Mouse (Mus musculus): ENCODE data around the gene Limch1. TPM values are rescaled to one million over a fixed set of nuclear protein-coding genes. Genes with fewer than 3 reads are reported as not detected.

The Limch1 gene
- polyA plus RNA-seq, 1 experiment from 2014 or later: 368 TPM

DNA sequence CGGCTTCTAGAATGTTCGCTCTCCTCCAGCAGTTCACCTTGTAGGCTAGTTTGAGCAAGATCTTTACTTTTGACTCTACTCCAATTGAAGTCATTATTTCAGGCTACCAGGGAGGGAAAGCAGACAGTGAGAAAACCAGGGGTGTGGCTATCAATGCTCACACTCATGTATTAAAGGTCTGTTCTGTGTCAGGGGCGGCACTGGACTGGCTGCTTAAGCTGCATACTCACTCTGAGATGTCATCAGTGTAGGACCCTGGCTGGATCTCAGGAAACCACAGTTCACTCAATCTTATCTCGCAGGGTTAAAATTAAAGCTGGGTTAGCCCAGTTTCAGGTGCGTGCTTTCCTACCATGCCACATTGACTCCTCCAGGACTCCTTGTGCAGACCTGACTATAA, 142.4 kb downstream of the Limch1 start:
- H3K9ac ChIP-seq (replicated peaks; ENCODE audit: low read depth): no peak overlapping the region
- no peaks in the 10 kb centered on the region for H3K9me3 ChIP-seq (ENCODE audit: low read length)
- no peak for DNase-seq (ENCODE audit: low spot score)
- 73% methylated on average over 5 of the region's 5 CpGs for WGBS
- no peaks in the 10 kb centered on the region for H3K27me3 ChIP-seq (replicated peaks; ENCODE audit: insufficient read depth, low read length)
- H3K4me1 ChIP-seq (ENCODE audit: insufficient read depth, low read depth, low read length): no peaks in the 10 kb centered on the region
- TF ChIP-seq EP300 (IDR thresholded peaks at IDR 0.05) (no peak), CTCF (IDR thresholded peaks at IDR 0.05) (no peak)
- H3K27ac ChIP-seq (ENCODE audit: low read length): peak overlapping the region; percentile 51
- no peak overlapping the region for H3K4me2 ChIP-seq (replicated peaks; ENCODE audit: low read depth, low read length)
- no peak overlapping the region for H3K4me3 ChIP-seq (ENCODE audit: low read depth, low read length)
- H3K36me3 ChIP-seq (ENCODE audit: insufficient read depth, low read length): no peaks in the 10 kb centered on the region
- no peak for ATAC-seq

DNA sequence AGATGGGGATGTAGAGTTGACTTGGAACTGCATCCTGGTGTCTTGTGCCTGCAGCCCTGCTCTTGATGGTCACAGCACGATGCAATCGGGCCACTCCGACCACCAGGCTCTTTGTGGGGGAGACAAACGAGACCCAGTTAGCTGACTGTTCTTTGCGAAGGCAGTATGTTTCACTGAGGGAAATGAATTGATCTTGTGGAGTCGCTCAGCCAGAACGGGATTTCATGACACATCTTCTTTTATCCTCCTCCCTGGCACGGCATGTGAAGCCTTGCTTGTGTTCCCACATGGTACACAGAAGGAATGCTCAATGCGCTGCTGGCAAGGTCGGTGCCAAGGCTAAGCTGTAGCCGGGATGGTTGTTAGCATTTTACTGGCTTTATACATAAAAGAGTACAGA, 143.7 kb downstream of the Limch1 start:
- ATAC-seq: no peak

DNA sequence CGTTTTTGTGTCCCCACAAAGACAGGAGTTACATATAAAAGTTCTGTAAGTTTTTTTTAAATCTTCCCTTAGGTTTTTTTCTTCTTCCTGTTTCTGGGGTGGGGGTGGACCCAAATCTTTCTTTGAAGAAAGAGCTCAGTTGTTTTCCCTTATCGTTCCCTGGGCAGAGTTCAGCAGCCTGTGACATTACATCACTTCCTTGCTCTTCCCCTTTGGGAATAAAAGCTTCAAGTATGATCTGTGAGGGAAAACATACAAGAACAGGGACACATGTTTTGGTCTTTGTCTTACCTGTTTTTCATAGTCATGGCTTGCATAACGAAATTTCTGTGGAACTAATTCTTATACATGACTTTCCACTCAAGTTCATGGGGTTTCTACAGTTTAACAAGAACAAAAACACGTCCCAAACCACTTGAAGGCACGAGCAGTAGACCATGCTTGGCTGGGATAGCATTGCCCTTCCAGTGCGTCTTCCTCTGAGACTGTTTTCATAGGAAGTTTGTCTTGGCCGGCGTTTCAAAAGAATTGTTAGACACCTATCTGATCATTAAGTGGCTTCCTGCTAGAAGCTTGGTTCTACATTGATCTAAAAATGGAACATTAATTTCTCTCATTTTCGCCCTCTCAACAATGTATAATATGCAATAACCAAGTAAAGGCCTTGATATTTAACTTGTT, 150.0 kb downstream of the Limch1 start:
- no peak overlapping the region for H3K9ac ChIP-seq (replicated peaks; ENCODE audit: low read depth)
- H3K27ac ChIP-seq (ENCODE audit: low read length): no peak overlapping the region
- TF ChIP-seq EP300 (IDR thresholded peaks at IDR 0.05) (no peak), CTCF (IDR thresholded peaks at IDR 0.05) (no peak)
- WGBS: 49% methylated on average over 9 of the region's 9 CpGs
- no peaks in the 10 kb centered on the region for H3K9me3 ChIP-seq (ENCODE audit: low read length)
- no peaks in the 10 kb centered on the region for H3K36me3 ChIP-seq (ENCODE audit: insufficient read depth, low read length)
- H3K4me3 ChIP-seq (ENCODE audit: low read depth, low read length): no peak overlapping the region
- DNase-seq (ENCODE audit: low spot score): no peak
- no peak overlapping the region for H3K4me2 ChIP-seq (replicated peaks; ENCODE audit: low read depth, low read length)
- ATAC-seq: no peak
- H3K27me3 ChIP-seq (replicated peaks; ENCODE audit: insufficient read depth, low read length): no peaks in the 10 kb centered on the region
- no peaks in the 10 kb centered on the region for H3K4me1 ChIP-seq (ENCODE audit: insufficient read depth, low read depth, low read length)

More for the DNA sequence above, 143.7 kb downstream of the Limch1 start:
- Histone ChIP-seq H3K4me3 (ENCODE audit: low read depth, low read length) (no peak overlapping the region), H3K4me1 (ENCODE audit: insufficient read depth, low read depth, low read length) (no peaks in the 10 kb centered on the region), H3K27ac (ENCODE audit: low read length) (no peak overlapping the region), H3K27me3 (replicated peaks; ENCODE audit: insufficient read depth, low read length) (no peaks in the 10 kb centered on the region), H3K9ac (replicated peaks; ENCODE audit: low read depth) (no peak overlapping the region), H3K36me3 (ENCODE audit: insufficient read depth, low read length) (no peaks in the 10 kb centered on the region), H3K9me3 (ENCODE audit: low read length) (no peaks in the 10 kb centered on the region), H3K4me2 (replicated peaks; ENCODE audit: low read depth, low read length) (no peak overlapping the region)
- DNase-seq (ENCODE audit: low spot score): no peak
- 87% methylated on average over 11 of the region's 11 CpGs for WGBS
- TF ChIP-seq EP300 (IDR thresholded peaks at IDR 0.05) (no peak), CTCF (IDR thresholded peaks at IDR 0.05) (no peak)

DNA sequence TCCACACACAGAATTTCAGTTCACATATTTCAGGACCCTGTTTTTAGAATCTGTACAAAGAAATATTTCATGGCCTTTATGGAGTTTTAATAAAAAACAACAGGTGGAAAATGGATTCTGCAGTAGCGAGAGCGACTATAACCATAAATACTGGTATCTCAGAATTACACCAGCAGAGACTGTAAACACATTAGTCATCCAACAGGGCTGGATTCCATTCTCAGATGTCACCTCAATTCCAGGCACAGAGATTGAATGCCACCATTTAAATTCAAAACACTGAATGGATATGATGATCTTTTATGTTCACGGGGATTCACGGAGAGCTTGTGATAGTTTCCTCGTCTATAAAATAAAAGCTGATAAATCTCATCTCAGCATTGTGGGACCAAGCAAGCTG, 152.0 kb downstream of the Limch1 start:
- WGBS: 81% methylated on average over 5 of the region's 5 CpGs
- Histone ChIP-seq H3K9ac (replicated peaks; ENCODE audit: low read depth) (no peak overlapping the region), H3K4me2 (replicated peaks; ENCODE audit: low read depth, low read length) (no peak overlapping the region), H3K9me3 (ENCODE audit: low read length) (no peaks in the 10 kb centered on the region), H3K36me3 (ENCODE audit: insufficient read depth, low read length) (no peaks in the 10 kb centered on the region), H3K4me1 (ENCODE audit: insufficient read depth, low read depth, low read length) (no peaks in the 10 kb centered on the region), H3K27ac (ENCODE audit: low read length) (no peak overlapping the region), H3K4me3 (ENCODE audit: low read depth, low read length) (no peak overlapping the region), H3K27me3 (replicated peaks; ENCODE audit: insufficient read depth, low read length) (no peaks in the 10 kb centered on the region)
- ATAC-seq (no peak), DNase-seq (ENCODE audit: low spot score) (no peak)
- no peak for TF ChIP-seq CTCF (IDR thresholded peaks at IDR 0.05)
- TF ChIP-seq EP300 (IDR thresholded peaks at IDR 0.05): no peak

DNA sequence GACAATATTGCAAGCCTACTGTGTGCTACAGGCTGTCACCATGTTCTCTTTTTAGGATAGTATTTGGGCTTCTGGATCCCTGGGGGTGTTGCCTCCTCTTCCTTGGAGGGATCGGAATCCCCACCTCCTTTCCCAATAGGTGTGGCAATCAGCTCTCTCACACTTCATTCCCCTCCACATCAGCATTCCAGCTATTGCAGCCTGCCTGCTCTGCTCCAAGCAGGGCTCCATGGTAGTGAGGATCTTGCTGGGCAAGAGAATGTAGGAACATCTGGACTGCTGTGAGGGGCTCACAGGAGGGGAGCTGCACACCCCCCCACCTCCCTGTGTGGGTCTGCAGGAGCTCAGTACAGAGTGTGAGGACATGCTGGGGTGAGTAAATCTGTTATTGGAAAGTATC, 152.6 kb downstream of the Limch1 start:
- peak; percentile 85 for DNase-seq (ENCODE audit: low spot score)
- Histone ChIP-seq H3K27ac (ENCODE audit: low read length) (peak overlapping the region; percentile 68), H3K4me1 (ENCODE audit: insufficient read depth, low read depth, low read length) (no peaks in the 10 kb centered on the region), H3K27me3 (replicated peaks; ENCODE audit: insufficient read depth, low read length) (no peaks in the 10 kb centered on the region), H3K4me3 (ENCODE audit: low read depth, low read length) (peak overlapping the region; percentile 37), H3K4me2 (replicated peaks; ENCODE audit: low read depth, low read length) (0 out of 2 replicates have a peak overlapping the region, but pooled peaks have one; percentile 37), H3K36me3 (ENCODE audit: insufficient read depth, low read length) (no peaks in the 10 kb centered on the region), H3K9ac (replicated peaks; ENCODE audit: low read depth) (peak overlapping the region; percentile 53), H3K9me3 (ENCODE audit: low read length) (no peaks in the 10 kb centered on the region)
- TF ChIP-seq CTCF (IDR thresholded peaks at IDR 0.05) (no peak), EP300 (IDR thresholded peaks at IDR 0.05) (peak; percentile 49; the same call in 1 of the 2 replicates)
- peak; percentile 77 for ATAC-seq
- 50% methylated on average over 1 of the region's 1 CpGs for WGBS

DNA sequence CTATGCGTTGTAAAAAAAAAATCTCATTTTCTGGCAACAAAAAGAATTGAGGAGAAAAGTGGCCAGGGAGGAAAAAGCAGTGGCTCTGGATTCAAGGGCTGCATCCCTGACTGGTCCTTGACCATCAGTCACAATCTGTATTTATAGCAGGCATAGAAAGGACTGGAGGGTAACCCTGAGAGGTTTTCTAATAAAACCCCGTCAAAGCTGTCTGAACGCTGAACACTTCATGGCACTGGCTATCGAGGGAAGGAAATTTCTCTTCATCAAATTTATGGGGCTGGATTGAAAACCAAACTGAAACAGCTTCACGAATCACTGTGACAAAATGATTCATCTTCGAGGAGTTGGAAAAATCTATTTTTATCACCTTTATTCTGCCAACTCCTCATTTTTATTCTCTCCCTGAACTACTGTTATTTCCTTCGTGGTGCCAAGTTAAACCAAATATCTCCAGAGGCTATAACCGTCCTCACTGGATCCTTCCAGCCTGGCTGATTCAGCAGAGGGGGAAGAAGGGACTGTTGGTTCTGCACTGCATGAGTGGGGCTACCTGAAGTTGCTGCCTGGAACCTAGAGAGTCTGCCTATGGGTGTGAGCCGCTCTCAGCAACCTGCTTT, 153.3 kb downstream of the Limch1 start:
- TF ChIP-seq CTCF (IDR thresholded peaks at IDR 0.05): no peak
- Histone ChIP-seq H3K27ac (ENCODE audit: low read length) (peak overlapping the region; percentile 68), H3K36me3 (ENCODE audit: insufficient read depth, low read length) (no peaks in the 10 kb centered on the region), H3K9ac (replicated peaks; ENCODE audit: low read depth) (peak overlapping the region; percentile 53), H3K4me3 (ENCODE audit: low read depth, low read length) (peak overlapping the region; percentile 37), H3K4me1 (ENCODE audit: insufficient read depth, low read depth, low read length) (no peaks in the 10 kb centered on the region), H3K9me3 (ENCODE audit: low read length) (no peaks in the 10 kb centered on the region), H3K27me3 (replicated peaks; ENCODE audit: insufficient read depth, low read length) (no peaks in the 10 kb centered on the region), H3K4me2 (replicated peaks; ENCODE audit: low read depth, low read length) (peak overlapping the region; percentile 37)
- DNase-seq (ENCODE audit: low spot score): no peak
- no peak for ATAC-seq
- 62% methylated on average over 9 of the region's 9 CpGs for WGBS
